Mouse (Mus musculus) bone marrow macrophage, adult 2 months (primary cell): ENCODE results near the gene Serping1.

ENCODE experiments used
- CTCF ChIP-seq: IDR thresholded peaks from 2 replicates; pipeline ENCODE4 v1.5.1; 2012; ENCODE audit warnings: low read depth, mild to moderate bottlenecking, low read length, moderate library complexity
- POLR2A ChIP-seq: IDR thresholded peaks from 2 replicates; pipeline ENCODE4 v1.6.1; 2012; ENCODE audit warnings: mild to moderate bottlenecking, low read depth, low read length, borderline replicate concordance

DNA sequence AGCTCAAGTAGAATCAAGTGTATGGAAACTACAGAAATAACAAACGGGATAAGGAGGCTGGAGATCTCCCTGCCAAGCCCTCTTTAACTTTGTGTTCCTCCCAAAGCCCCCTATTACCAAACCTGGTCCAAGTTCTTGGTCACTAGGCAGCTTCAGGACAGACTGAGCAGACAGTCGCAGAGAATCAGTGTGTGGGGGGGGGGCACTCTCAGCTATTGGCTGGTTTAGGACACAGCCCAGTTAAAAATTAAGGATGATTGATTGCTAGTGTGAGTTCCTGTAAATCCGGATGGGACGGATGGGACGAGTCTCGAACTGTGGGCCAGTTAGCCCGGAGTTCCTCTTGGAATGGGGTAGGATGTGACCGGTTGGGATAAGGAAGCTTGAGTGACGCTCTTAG lies at the start of gene Serping1:
- TF ChIP-seq CTCF (no peak), POLR2A (no peak)
